Mouse (Mus musculus) CH12.LX (cell line): ENCODE results near the gene Znrf3.
A peak's percentile ranks its signal among the peaks of the same experiment; 100 is the strongest.

Experiments used
- CTCF ChIP-seq, 2 experiments: IDR thresholded peaks in 1 of 2; conservative IDR thresholded peaks in 1 of 2; 2 replicates each; pipeline ENCODE4 v1.5.1; 2011 to 2012; ENCODE audit warnings: low read depth in 2 of 2, low read length in 2 of 2, improper control_type of control experiment in 1 of 2, inconsistent platforms in 1 of 2, mild to moderate bottlenecking in 1 of 2, moderate library complexity in 1 of 2
- HCFC1 ChIP-seq: IDR thresholded peaks from 2 replicates; pipeline ENCODE4 v1.6.1; 2012; ENCODE audit warnings: low read depth, mild to moderate bottlenecking, inconsistent platforms, low read length, improper control_type of control experiment
- MAX ChIP-seq: IDR thresholded peaks from 2 replicates; pipeline ENCODE4 v1.6.1; 2011; ENCODE audit warnings: low read length, improper control_type of control experiment
- NELFE ChIP-seq: IDR thresholded peaks from 2 replicates; pipeline ENCODE4 v1.6.1; 2011; ENCODE audit warnings: low read depth, low read length, improper control_type of control experiment
- PAX5 ChIP-seq: IDR thresholded peaks from 2 replicates; pipeline ENCODE4 v1.6.1; 2012; ENCODE audit warnings: low read length, inconsistent platforms, mixed read lengths
- POLR2A ChIP-seq: IDR thresholded peaks from 2 replicates; pipeline ENCODE4 v1.6.1; 2011; ENCODE audit warnings: low read depth, mild to moderate bottlenecking, improper control_type of control experiment, low read length
- TCF12 ChIP-seq: IDR thresholded peaks from 2 replicates; pipeline ENCODE4 v1.6.1; 2014; ENCODE audit warnings: low read depth, mild to moderate bottlenecking, inconsistent platforms, low read length, improper control_type of control experiment

DNA sequence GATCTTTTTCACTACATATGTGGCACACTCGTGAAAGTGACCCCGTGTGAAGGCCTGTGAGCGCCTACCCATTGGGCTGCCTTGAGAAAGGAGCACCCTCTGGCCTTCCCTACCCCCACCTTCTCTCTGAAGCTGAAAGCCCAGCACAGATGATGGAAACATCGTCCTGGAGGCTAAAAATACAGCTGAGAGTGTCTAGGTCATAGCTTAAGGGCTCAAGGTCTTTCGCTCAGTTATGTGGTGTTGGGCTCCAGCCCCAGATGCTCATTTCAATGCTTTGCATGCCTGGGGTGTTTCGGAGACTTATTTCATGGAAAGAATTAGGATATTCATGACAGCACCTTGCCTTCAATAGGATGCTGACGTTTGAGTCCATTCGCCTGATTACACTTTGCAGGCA is 178.9 kb downstream of the Znrf3 start:
- TF ChIP-seq TCF12 (peak; percentile 80), NELFE (no peak), HCFC1 (peak; percentile 29; the same call in 1 of the 2 replicates), CTCF (conservative IDR thresholded peaks at IDR 0.05 in 1 of 2, IDR thresholded peaks at IDR 0.05 in 1 of 2; ENCODE audit: low read depth in 2 of 2, low read length in 2 of 2) (no peak), PAX5 (no peak), MAX (0 out of 2 replicates have a peak, but pooled peaks have one; percentile 52), POLR2A (no peak)
